Mouse (Mus musculus) stomach, embryonic 14.5 days (tissue): Measurements from ENCODE around the gene Micu2. TPM values are rescaled to one million over a fixed set of nuclear protein-coding genes. Genes with fewer than 3 reads are reported as not detected.
A peak's percentile ranks its signal among the peaks of the same experiment; 100 is the strongest.
"Not testable (repeated sequence)": the region's sequence is repeated elsewhere in the genome, so short reads cannot be mapped to it uniquely, and the experiment has no call there.

Source experiments
- ATAC-seq: fragments of 200-750 bp; cut with Nextera tagmentation; 2 replicates; pipeline ENCODE4 v1.8.0; 2017; ENCODE audit warnings: low read depth, moderate TSS enrichment; ENCODE audit not compliant: insufficient number of reproducible peaks, insufficient read depth, low FRiP score
- H3K27ac ChIP-seq: fragments of 300-500 bp; sonication (generic); 2 replicates; pipeline ENCODE4 v1.5.1; 2014; ENCODE audit warnings: mild to moderate bottlenecking, low read length, moderate library complexity, mixed read lengths
- H3K27me3 ChIP-seq: fragments of 300-500 bp; sonication (generic); 2 replicates; pipeline ENCODE4 v1.6.1; 2014; ENCODE audit warnings: low read length, control low read depth, mixed read lengths; ENCODE audit not compliant: control insufficient read depth, insufficient read depth
- H3K36me3 ChIP-seq: fragments of 300-500 bp; sonication (generic); 2 replicates; pipeline ENCODE4 v1.6.1; 2014; ENCODE audit warnings: mild to moderate bottlenecking, control low read depth, low read length, moderate library complexity, mixed read lengths; ENCODE audit not compliant: control insufficient read depth, insufficient read depth
- H3K4me1 ChIP-seq: fragments of 300-500 bp; sonication (generic); 2 replicates; pipeline ENCODE4 v1.6.1; 2014; ENCODE audit warnings: low read length, control low read depth, mixed read lengths; ENCODE audit not compliant: control insufficient read depth, insufficient read depth
- H3K4me2 ChIP-seq: fragments of 300-500 bp; sonication (generic); replicated peaks from 2 replicates; pipeline ENCODE4 v1.6.1; 2014; ENCODE audit warnings: low read depth, low read length, control low read depth
- H3K4me3 ChIP-seq: fragments of 300-500 bp; sonication (generic); 2 replicates; pipeline ENCODE4 v1.5.1; 2014; ENCODE audit warnings: low read depth, low read length, control low read depth
- H3K9ac ChIP-seq: fragments of 300-500 bp; sonication (generic); replicated peaks from 2 replicates; pipeline ENCODE4 v1.6.1; 2014; ENCODE audit warnings: low read depth, mild to moderate bottlenecking, control low read depth, low read length, moderate library complexity, mixed read lengths
- H3K9me3 ChIP-seq: fragments of 300-500 bp; sonication (generic); 2 replicates; pipeline ENCODE4 v1.6.1; 2016; ENCODE audit warnings: low read depth, low read length, control low read depth; ENCODE audit not compliant: control insufficient read depth
- whole genome bisulfite sequencing: fragments of 180-500 bp; shearing (Covaris S2); extraction: QIAGEN DNeasy Blood & Tissue Kit; methylation state at CpG from one replicate; pipeline ENCODE4 v1.1.7; 2014; 5-methylcytosine and 5-hydroxymethylcytosine counted together
- polyA plus RNA-seq: library from polyadenylated mRNA; unstranded; fragments of >200 nt; fragmentation: Nextera tagmentation; extraction: Ambion mirVana; gene quantifications from 2 replicates; pipeline ENCODE4 v1.2.1, GENCODE M21; 2014

Gene Micu2
- polyA plus RNA-seq, 1 experiment from 2014 or later: 54.9 TPM

DNA sequence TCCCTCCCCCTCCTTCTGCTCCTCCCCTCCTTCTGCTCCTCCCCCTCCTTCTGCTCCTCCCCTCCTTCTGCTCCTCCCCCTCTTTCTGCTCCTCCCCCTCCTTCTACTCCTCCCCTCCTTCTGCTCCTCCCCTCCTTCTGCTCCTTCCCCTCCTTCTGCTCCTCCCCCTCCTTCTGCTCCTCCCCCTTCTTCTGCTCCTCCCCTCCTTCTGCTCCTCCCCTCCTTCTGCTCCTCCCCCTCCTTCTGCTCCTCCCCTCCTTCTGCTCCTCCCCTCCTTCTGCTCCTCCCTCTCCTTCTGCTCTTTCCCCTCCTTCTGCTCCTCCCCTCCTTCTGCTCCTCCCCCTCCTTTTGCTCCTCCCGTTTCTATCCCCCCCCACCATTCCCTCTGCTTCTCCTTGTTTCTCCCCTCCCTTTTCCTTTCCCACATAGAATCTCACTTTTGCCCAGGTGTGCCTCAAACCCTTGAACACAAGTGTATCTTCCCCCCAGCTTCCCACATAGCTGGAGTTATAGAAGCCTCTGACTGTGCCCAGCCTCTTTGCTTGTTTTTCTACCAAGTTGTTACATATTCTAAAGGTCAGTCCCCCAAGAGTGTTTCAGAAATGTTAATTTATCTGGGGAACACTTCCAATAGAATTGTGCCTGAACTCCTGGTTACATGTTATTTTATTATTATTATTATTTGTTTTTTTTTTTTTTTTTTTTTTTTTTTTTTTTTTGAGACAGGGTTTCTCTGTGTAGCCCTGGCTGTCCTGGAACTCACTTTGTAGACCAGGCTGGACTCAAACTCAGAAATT lies 86.7 kb downstream of the Micu2 start:
- H3K9ac ChIP-seq, H3K4me2 ChIP-seq, H3K36me3 ChIP-seq, H3K4me3 ChIP-seq, H3K27me3 ChIP-seq, H3K4me1 ChIP-seq, ATAC-seq, H3K9me3 ChIP-seq, H3K27ac ChIP-seq: not testable (repeated sequence)
- 48% methylated on average over 1 of the region's 1 CpGs for WGBS

DNA sequence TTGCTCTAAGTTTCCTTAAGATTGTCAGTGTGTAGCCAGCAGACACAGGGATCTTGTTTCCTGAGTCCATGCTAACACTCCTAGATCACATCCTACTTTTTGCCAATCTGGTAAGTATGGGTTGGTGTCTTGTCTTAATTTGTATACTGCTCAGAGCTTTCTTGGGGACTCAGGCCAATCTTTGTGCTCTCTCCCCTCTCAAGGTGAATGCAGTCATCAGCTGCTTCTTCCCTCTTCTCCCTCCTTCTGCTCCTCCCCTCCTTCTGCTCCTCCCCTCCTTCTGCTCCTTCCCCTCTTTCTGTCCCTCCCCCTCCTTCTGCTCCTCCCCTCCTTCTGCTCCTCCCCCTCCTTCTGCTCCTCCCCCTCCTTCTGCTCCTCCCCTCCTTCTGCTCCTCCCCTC lies 87.3 kb downstream of the Micu2 start:
- H3K9ac ChIP-seq, ATAC-seq: not testable (repeated sequence)

GRCm38 (mm10) chr14:57911316-57911715 lies 87.7 kb downstream of the Micu2 start:
- Histone ChIP-seq H3K9ac (no peak overlapping the region), H3K4me3 (no peak overlapping the region), H3K4me1 (no peaks in the 10 kb centered on the region), H3K27me3 (no peaks in the 10 kb centered on the region), H3K36me3 (0 out of 2 replicates have a peak, but pooled peaks cover 2% of the 10 kb centered on the region), H3K27ac (no peak overlapping the region), H3K4me2 (no peak overlapping the region), H3K9me3 (no peaks in the 10 kb centered on the region)
- 82% methylated on average over 4 of the region's 4 CpGs for WGBS
- no peak for ATAC-seq

More for the DNA sequence above, 87.3 kb downstream of the Micu2 start:
- not testable (repeated sequence) for H3K27me3 ChIP-seq, H3K4me2 ChIP-seq, H3K4me3 ChIP-seq, H3K9me3 ChIP-seq, H3K4me1 ChIP-seq, H3K36me3 ChIP-seq, H3K27ac ChIP-seq

- Histone ChIP-seq H3K27ac (no peak overlapping the region), H3K4me1 (no peaks in the 10 kb centered on the region), H3K4me2 (peak overlapping the region; percentile 54), H3K27me3 (no peaks in the 10 kb centered on the region), H3K9ac (no peak overlapping the region), H3K36me3 (no peaks in the 10 kb centered on the region), H3K4me3 (peak overlapping the region; percentile 25), H3K9me3 (no peaks in the 10 kb centered on the region)
- 23% methylated on average over 26 of the region's 26 CpGs for WGBS
- peak; percentile 93 for ATAC-seq
Measured at GRCm38 (mm10) chr14:57910501-57911068, 88.5 kb downstream of the Micu2 start.

GRCm38 (mm10) chr14:57909297-57909696 lies 89.8 kb downstream of the Micu2 start:
- no peaks in the 10 kb centered on the region for H3K4me1 ChIP-seq
- H3K27ac ChIP-seq: no peak overlapping the region
- H3K4me3 ChIP-seq: no peak overlapping the region
- no peaks in the 10 kb centered on the region for H3K9me3 ChIP-seq
- no peak overlapping the region for H3K9ac ChIP-seq
- no peaks in the 10 kb centered on the region for H3K36me3 ChIP-seq
- ATAC-seq: no peak
- H3K4me2 ChIP-seq: no peak overlapping the region
- 86% methylated on average over 5 of the region's 5 CpGs for WGBS
- no peaks in the 10 kb centered on the region for H3K27me3 ChIP-seq

GRCm38 (mm10) chr14:57908431-57908830 lies 90.6 kb downstream of the Micu2 start:
- no peak for ATAC-seq
- Histone ChIP-seq H3K27ac (no peak overlapping the region), H3K36me3 (no peaks in the 10 kb centered on the region), H3K4me1 (no peaks in the 10 kb centered on the region), H3K9me3 (no peaks in the 10 kb centered on the region), H3K4me3 (no peak overlapping the region), H3K27me3 (no peaks in the 10 kb centered on the region), H3K9ac (no peak overlapping the region), H3K4me2 (no peak overlapping the region)
- WGBS: 53% methylated on average over 2 of the region's 2 CpGs

- no peaks in the 10 kb centered on the region for H3K9me3 ChIP-seq
- no peak overlapping the region for H3K4me2 ChIP-seq
- H3K27ac ChIP-seq: no peak overlapping the region
- no peak overlapping the region for H3K4me3 ChIP-seq
- 72% methylated on average over 1 of the region's 1 CpGs for WGBS
- H3K27me3 ChIP-seq: no peaks in the 10 kb centered on the region
- H3K36me3 ChIP-seq: no peaks in the 10 kb centered on the region
- H3K4me1 ChIP-seq: no peaks in the 10 kb centered on the region
- ATAC-seq: no peak
- no peak overlapping the region for H3K9ac ChIP-seq
Measured at GRCm38 (mm10) chr14:57901998-57902397, 97.1 kb downstream of the Micu2 start.

DNA sequence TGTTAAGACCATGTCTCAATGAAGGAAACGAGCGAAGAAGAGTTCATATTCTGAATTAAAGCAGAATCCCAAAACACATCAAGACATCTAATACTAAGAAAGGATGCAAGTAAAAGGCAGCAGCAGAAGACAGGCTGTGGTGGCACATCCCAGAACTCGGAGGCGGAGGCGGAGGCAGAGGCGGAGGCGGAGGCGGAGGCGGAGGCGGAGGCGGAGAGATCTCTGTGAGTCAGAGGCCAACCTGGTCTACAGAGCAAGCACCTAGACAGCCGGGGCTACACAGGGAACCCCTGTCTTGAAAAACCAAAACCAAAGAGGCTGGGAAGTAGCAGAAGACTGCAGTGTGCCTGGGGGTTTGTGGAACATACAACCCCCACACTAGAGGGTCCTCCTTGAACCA lies 102.2 kb downstream of the Micu2 start:
- 98% methylated on average over 12 of the region's 12 CpGs for WGBS
- H3K36me3 ChIP-seq: no peaks in the 10 kb centered on the region

More for the DNA sequence above, 102.2 kb downstream of the Micu2 start:
- ATAC-seq: no peak
- Histone ChIP-seq H3K4me2 (no peak overlapping the region), H3K27me3 (no peaks in the 10 kb centered on the region), H3K9me3 (no peaks in the 10 kb centered on the region), H3K27ac (no peak overlapping the region), H3K9ac (no peak overlapping the region), H3K4me3 (no peak overlapping the region), H3K4me1 (no peaks in the 10 kb centered on the region)
